ENCODE assay signal across 9 mouse cellular contexts in genomic region chr2:27211966-27212893, GRCm38 (mm10). TPM values are rescaled to one million over a fixed set of nuclear protein-coding genes. Genes with fewer than 3 reads are reported as not detected.
DNase-seq lines count a peak whose midpoint lies in the region; ATAC-seq and TF ChIP-seq lines count a peak whose summit lies in the region.
"Had no signal": no experiment of that assay in that cellular context is flagged by ENCODE, and none has a peak within 500 bp of the region (broad histone marks: within the 10 kb centered on the region; RNA-seq: fewer than 3 reads in every experiment).

No protein-coding gene starts in this region.

- H3K36me3 ChIP-seq in splenic B cell, adult 2 months (ENCODE audit: control insufficient read depth, insufficient read depth, low read length, poor library complexity, severe bottlenecking): no peaks in the 10 kb centered on the region
- H3K36me3 ChIP-seq: limb, embryonic 13.5 days had no signal

- peak in 1 of 2 experiments; percentile 48 for DNase-seq in layer of hippocampus, adult 2 months (ENCODE audit: low spot score in 2 of 2)
- DNase-seq in layer of hippocampus, postnatal 14 days (ENCODE audit: low spot score in 2 of 2): no peak
- DNase-seq in adrenal gland, adult 2 months: peak; percentile 59
- peak; percentile 53 to 68 for DNase-seq in cerebellum, postnatal 14 days
- peak; percentile 88 for DNase-seq in kidney, adult 9 months
- peak; percentile 47 for DNase-seq in splenic B cell, adult 2 months (ENCODE audit: low read depth, low spot score)
- DNase-seq in urinary bladder, postnatal 10 days (ENCODE audit: low spot score): no peak

- no peak for ATAC-seq in megakaryocyte progenitor cell, adult 5-6 weeks (replicated peaks; ENCODE audit: poor library complexity)

- H3K27me3 ChIP-seq in splenic B cell, adult 2 months (ENCODE audit: control insufficient read depth, insufficient read depth, low read length, poor library complexity, severe bottlenecking): no peaks in the 10 kb centered on the region
- H3K27me3 ChIP-seq: limb, embryonic 13.5 days had no signal

- TF ChIP-seq CTCF in layer of hippocampus, adult 2 months (conservative IDR thresholded peaks at IDR 0.05): no peak

- H3K4me3 ChIP-seq in layer of hippocampus, adult 2 months: no peak overlapping the region
- H3K4me3 ChIP-seq: limb, embryonic 13.5 days had no signal

- peak overlapping the region; percentile 81 for H3K27ac ChIP-seq in layer of hippocampus, adult 2 months
- H3K27ac ChIP-seq: limb, embryonic 13.5 days had no signal

RNA-seq across cellular contexts. Expression of gene Sardh, which starts 35.9 kb away (rescaled TPM):
- total RNA-seq in layer of hippocampus, adult 2 months (2021): 1 to 10 TPM; 5.3 to 6.3 TPM
- total RNA-seq in layer of hippocampus, postnatal 14 days (2021): 10 to 100 TPM in 1 of 2 experiments, 1 to 10 TPM in 1; 9.8 to 10.5 TPM
- total RNA-seq in adrenal gland, adult 2 months (2021): 1 to 10 TPM; 8.3 to 9.9 TPM
- polyA plus RNA-seq in adrenal gland, adult 2 months (2012; rRNA removed): 16.8 and 21.3 TPM in 2 replicates
- not detected in 2 replicates for total RNA-seq in megakaryocyte progenitor cell, adult 5-6 weeks (2015)
- total RNA-seq in megakaryocyte progenitor cell, adult 5-6 weeks (2017): not detected in 2 replicates

RNA-seq across cellular contexts. Expression of gene Dbh, which starts 47.2 kb away (rescaled TPM):
- total RNA-seq in layer of hippocampus, adult 2 months (2021): 1 to 10 TPM in 1 of 2 experiments, under 1 TPM in 1; 0.46 to 1.4 TPM
- under 1 TPM; 0.48 to 0.91 TPM for total RNA-seq in layer of hippocampus, postnatal 14 days (2021)
- total RNA-seq in adrenal gland, adult 2 months (2021): 100 to 1,000 TPM; 348 to 637 TPM
- polyA plus RNA-seq in adrenal gland, adult 2 months (2012; rRNA removed): 306 and 321 TPM in 2 replicates
- total RNA-seq in megakaryocyte progenitor cell, adult 5-6 weeks (2015): not detected in 2 replicates
- not detected in 2 replicates for total RNA-seq in megakaryocyte progenitor cell, adult 5-6 weeks (2017)

Comparison
In these comparisons a context has a peak if more than half of its experiments do, and no peak if none do; other contexts are left out.
1. DNase-seq: peak in adrenal gland, adult 2 months (single experiment), cerebellum, postnatal 14 days (2 of 2), kidney, adult 9 months (single experiment) and splenic B cell, adult 2 months (single experiment); none in layer of hippocampus, postnatal 14 days (0 of 2) and urinary bladder, postnatal 10 days (single experiment).
2. RNA of gene Sardh, which starts 35.9 kb away (total RNA-seq): 9.8 to 10.5 TPM in layer of hippocampus, postnatal 14 days, 8.3 to 9.9 TPM in adrenal gland, adult 2 months and 5.3 to 6.3 TPM in layer of hippocampus, adult 2 months; not detected in megakaryocyte progenitor cell, adult 5-6 weeks; every median in the first group is over 4 times any median in the second.
3. RNA of gene Dbh, which starts 47.2 kb away (total RNA-seq): 348 to 637 TPM in adrenal gland, adult 2 months; 0.46 to 1.4 TPM in layer of hippocampus, adult 2 months, 0.48 to 0.91 TPM in layer of hippocampus, postnatal 14 days and not detected in megakaryocyte progenitor cell, adult 5-6 weeks; every median in the first group is over 100 times any median in the second.